Mouse (Mus musculus) thymus, adult 2 months (tissue): ENCODE results near the gene Lhx3. TPM values are rescaled to one million over a fixed set of nuclear protein-coding genes. Genes with fewer than 3 reads are reported as not detected.
A peak's percentile ranks its signal among the peaks of the same experiment; 100 is the strongest.

ENCODE experiments used
- DNase-seq: peaks from one replicate; pipeline ENCODE4 v3.0.0; 2021
- H3K27ac ChIP-seq: fragments of 200-500 bp; 2 replicates; pipeline ENCODE4 v1.5.1; 2012; ENCODE audit warnings: low read length, control low read depth; ENCODE audit not compliant: control insufficient read depth, insufficient read depth
- H3K27me3 ChIP-seq: fragments of 200-500 bp; 2 replicates; pipeline ENCODE4 v1.6.1; 2012; ENCODE audit warnings: mild to moderate bottlenecking, low read length, moderate library complexity, mixed read lengths; ENCODE audit not compliant: control insufficient read depth, insufficient read depth
- H3K36me3 ChIP-seq: fragments of 200-500 bp; 2 replicates; pipeline ENCODE4 v1.6.1; 2012; ENCODE audit warnings: mild to moderate bottlenecking, low read length, moderate library complexity; ENCODE audit not compliant: control insufficient read depth, insufficient read depth
- H3K4me1 ChIP-seq: fragments of 200-500 bp; replicated peaks from 2 replicates; pipeline ENCODE4 v1.6.1; 2012; ENCODE audit warnings: low read length; ENCODE audit not compliant: control insufficient read depth, insufficient read depth
- H3K4me3 ChIP-seq: fragments of 200-500 bp; 2 replicates; pipeline ENCODE4 v1.5.1; 2012; ENCODE audit warnings: mild to moderate bottlenecking, low read length, control low read depth, moderate library complexity; ENCODE audit not compliant: control insufficient read depth, insufficient read depth
- CTCF ChIP-seq: fragments of 200-500 bp; IDR thresholded peaks from 2 replicates; pipeline ENCODE4 v1.5.1; 2012; ENCODE audit warnings: mild to moderate bottlenecking, control low read depth, low read length, moderate library complexity, borderline replicate concordance; ENCODE audit not compliant: control insufficient read depth, poor library complexity, insufficient read depth; ENCODE audit errors: extremely low read depth
- POLR2A ChIP-seq: fragments of 200-500 bp; IDR thresholded peaks from 2 replicates; pipeline ENCODE4 v1.6.1; 2012; ENCODE audit warnings: mild to moderate bottlenecking, low read length, control low read depth, moderate library complexity; ENCODE audit not compliant: control insufficient read depth, poor library complexity, insufficient read depth; ENCODE audit errors: extremely low read depth
- WGBS: fragments of 180-500 bp; shearing (Covaris S2); methylation state at CpG from one replicate; pipeline ENCODE4 v1.1.7; 2018; 5-methylcytosine and 5-hydroxymethylcytosine counted together
- polyA plus RNA-seq: library from polyadenylated mRNA; depleted of rRNA; stranded (reverse); fragments of >200 nt; gene quantifications from 2 replicates; pipeline ENCODE4 v1.2.3, GENCODE M21; 2012

Gene Lhx3
- polyA plus RNA-seq, 1 experiment, result 0.19 TPM

DNA sequence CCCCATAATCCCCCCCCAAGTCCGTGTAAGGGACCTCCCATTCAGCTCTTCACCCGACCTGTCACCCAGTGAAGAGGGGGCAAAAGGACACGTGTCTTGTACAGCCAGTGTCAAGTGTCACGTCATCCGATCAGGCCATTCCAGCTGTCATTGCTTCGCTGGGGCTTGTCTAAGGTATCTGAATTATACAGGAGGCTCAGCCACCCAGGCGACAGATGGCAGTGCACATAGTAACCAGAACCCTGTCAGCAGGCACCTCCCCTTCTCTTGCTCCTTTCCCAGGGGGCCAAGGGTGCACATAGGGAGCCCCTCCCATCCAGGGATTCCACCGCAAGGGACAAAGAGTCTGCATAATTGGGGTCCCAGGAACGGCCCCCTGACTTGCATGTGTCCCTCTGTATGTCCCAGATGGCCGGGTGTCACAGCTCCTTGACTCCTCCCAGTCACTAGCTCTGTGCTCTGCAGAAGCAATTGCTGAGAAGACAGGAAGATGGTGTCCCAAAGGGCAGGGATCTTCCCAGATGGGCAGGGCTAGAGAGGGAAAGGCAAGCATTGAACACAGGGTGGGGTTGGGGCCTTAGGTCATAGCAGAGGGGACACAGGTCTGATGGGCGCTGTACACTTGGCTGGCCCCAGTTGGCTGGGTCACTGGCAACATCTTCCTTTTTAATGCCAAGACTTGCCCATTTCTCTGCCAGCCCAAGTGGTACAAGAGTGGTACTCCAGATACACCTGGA, 39.1 kb downstream of the Lhx3 start:
- no peak for DNase-seq
- WGBS, result 73% methylated on average over 11 of the region's 11 CpGs
- TF ChIP-seq POLR2A (no peak), CTCF (no peak)
- no peak overlapping the region for H3K4me3 ChIP-seq
- no peaks in the 10 kb centered on the region for H3K4me1 ChIP-seq
- H3K27ac ChIP-seq, result no peak overlapping the region
- no peaks in the 10 kb centered on the region for H3K27me3 ChIP-seq
- H3K36me3 ChIP-seq, result no peaks in the 10 kb centered on the region

DNA sequence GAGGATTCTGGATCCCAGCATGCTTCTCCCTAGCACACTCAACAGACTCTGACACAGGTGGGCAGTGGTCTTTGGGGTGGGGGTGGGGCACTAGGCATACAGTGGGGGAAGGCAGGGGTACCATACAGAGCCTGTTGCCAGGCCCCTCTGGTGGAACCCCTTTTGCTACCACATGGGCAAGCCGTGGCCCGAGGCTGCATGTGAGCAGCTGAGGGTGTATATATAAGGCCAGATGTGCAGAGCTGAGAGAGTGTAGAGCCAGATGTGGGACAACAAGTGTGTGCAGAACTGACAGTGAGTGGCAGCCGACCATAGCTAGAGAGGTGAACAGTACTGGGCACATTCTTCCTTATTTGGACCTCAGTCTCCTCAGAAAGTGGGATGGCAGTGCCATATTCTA, 41.2 kb downstream of the Lhx3 start:
- Histone ChIP-seq H3K4me1 (no peaks in the 10 kb centered on the region), H3K36me3 (no peaks in the 10 kb centered on the region), H3K27ac (no peak overlapping the region), H3K4me3 (no peak overlapping the region), H3K27me3 (no peaks in the 10 kb centered on the region)
- WGBS, result 85% methylated on average over 3 of the region's 3 CpGs
- no peak for DNase-seq
- TF ChIP-seq CTCF (no peak), POLR2A (no peak)

DNA sequence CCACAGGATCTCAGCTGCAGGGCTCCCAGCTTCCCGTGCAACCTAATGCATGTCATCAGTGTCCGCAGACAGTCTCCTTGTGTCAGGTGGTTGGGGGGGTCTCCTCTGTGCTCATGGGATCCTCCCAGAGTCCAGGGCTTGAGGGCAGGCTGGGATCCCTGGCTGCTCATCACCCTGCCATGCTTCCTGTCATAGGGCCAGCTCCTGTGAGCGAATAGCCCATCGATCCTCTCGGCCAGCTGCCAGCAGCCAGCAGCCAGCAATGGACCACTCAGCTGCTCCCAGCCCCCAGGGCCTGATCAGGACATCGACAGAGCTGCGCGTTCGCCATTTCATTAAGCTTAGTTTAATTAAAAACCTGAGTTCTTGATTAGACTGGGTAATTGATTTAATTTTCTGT, 50.0 kb downstream of the Lhx3 start:
- 96% methylated on average over 9 of the region's 9 CpGs for WGBS
- Histone ChIP-seq H3K36me3 (no peaks in the 10 kb centered on the region), H3K4me3 (no peak overlapping the region), H3K27ac (no peak overlapping the region), H3K4me1 (0 out of 2 replicates have a peak, but pooled peaks cover 5% of the 10 kb centered on the region), H3K27me3 (no peaks in the 10 kb centered on the region)
- no peak for TF ChIP-seq POLR2A
- TF ChIP-seq CTCF, result no peak
- no peak for DNase-seq

DNA sequence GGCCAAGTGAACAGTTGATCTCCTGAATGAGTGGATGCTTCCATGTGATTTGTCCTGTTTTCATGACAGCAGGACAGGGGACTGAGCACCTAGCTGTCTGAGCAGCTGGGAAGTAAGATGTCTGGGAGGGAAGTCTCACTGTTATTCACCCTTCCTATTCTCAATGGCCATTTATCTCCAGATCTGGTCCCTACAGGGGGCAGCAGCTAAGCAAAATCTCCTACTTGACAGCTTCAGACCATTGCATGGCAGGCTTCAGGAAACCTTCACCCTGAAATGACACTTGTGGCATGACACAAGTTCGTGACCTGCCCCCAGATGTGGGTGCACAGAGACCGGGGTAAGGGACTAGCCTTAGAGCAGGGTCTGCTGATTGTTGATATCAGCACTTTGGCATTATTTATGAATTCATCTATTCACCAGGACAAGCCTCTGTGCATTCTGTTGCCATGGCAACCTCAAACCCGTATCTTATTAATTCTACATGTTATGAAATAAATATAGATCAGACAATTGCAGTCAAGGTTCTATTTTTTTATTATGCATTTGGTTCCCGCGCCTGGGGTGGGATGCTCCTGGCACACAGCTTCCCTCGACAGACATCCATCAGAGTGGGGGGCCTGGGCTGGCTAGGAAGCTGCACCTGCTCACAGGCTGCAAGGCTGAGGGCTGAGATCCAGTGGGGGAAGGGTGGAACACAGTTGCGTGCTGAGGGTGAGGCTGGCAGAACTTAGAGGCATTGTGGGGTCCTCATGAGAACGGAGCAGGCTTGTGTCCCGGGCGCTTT, 51.7 kb downstream of the Lhx3 start:
- Histone ChIP-seq H3K36me3 (no peaks in the 10 kb centered on the region), H3K4me3 (no peak overlapping the region), H3K4me1 (0 out of 2 replicates have a peak, but pooled peaks cover 5% of the 10 kb centered on the region), H3K27ac (no peak overlapping the region), H3K27me3 (no peaks in the 10 kb centered on the region)
- TF ChIP-seq POLR2A, result no peak
- TF ChIP-seq CTCF, result no peak
- no peak for DNase-seq
- 83% methylated on average over 10 of the region's 10 CpGs for WGBS

DNA sequence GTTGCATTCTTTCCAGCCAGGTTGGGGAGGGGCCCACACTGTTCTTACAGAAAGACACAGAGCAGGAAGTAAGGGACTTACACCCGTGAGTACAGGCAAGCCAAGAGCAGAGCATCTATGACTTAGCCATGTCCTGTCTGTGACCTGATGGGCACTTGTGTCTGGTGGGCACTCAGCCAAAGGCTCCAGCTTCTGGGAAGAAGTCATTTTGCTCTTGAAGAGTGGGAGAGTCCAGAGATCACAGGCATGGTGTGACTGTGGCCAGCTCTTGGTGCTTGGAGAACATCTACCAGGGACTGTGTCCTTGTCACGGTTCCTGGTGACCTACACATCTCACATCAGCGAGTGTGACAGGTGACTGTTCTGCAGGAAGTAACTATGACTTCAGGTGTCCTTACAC, 52.4 kb downstream of the Lhx3 start:
- Histone ChIP-seq H3K4me3 (no peak overlapping the region), H3K27ac (no peak overlapping the region), H3K36me3 (no peaks in the 10 kb centered on the region), H3K27me3 (no peaks in the 10 kb centered on the region), H3K4me1 (0 out of 2 replicates have a peak, but pooled peaks cover 5% of the 10 kb centered on the region)
- TF ChIP-seq POLR2A (no peak), CTCF (no peak)
- no peak for DNase-seq
- 53% methylated on average over 3 of the region's 3 CpGs for WGBS

DNA sequence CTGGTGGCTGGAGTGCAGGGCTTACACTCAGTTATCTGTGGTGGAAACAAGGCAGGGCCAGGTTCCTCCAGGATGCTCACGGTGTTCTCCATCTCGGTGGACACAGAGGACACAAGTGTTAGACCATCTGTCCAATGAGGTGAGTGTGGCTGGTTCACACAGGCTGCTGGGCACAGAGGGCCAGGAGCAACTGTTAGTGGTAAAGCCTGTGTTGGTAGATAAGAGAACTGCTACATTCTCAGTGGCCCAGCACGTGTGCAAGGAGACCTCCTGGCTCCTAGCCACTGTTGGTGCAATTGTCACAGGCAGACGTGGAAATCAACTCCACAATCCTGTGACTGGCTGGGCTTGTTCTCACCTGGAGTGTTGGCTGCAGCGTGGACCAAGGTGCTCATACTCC, 53.5 kb downstream of the Lhx3 start:
- H3K27me3 ChIP-seq, result no peaks in the 10 kb centered on the region
- no peak for TF ChIP-seq POLR2A
- TF ChIP-seq CTCF, result no peak
- 60% methylated on average over 5 of the region's 5 CpGs for whole genome bisulfite sequencing
- H3K4me1 ChIP-seq, result 0 out of 2 replicates have a peak, but pooled peaks cover 5% of the 10 kb centered on the region
- no peaks in the 10 kb centered on the region for H3K36me3 ChIP-seq
- H3K27ac ChIP-seq, result no peak overlapping the region
- no peak for DNase-seq
- H3K4me3 ChIP-seq, result no peak overlapping the region

DNA sequence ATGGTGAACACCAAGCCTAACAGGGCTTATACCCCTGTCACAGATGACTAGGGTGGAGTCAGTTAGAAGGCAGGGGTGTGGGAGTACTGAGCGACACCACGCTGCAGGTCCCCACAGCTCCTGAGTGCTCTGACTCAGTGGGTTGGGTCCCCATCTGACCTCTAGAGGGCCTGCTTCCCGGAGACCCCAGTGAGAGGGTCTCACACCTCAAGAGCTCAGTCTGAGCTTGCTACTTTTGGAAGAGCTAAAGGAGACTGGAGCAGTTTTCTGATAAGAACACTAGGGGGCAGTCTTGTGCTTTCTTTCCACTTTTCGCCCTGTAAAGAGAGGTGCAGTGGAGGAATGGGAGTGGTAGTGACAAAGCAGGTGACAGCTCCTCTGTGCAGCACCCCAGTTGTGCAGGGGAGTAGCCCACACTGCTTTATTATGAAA, 54.2 kb downstream of the Lhx3 start:
- WGBS, result 31% methylated on average over 4 of the region's 4 CpGs
- H3K36me3 ChIP-seq, result no peaks in the 10 kb centered on the region
- no peaks in the 10 kb centered on the region for H3K27me3 ChIP-seq
- TF ChIP-seq CTCF, result peak; percentile 62; the same call in 1 of the 2 replicates
- no peak for TF ChIP-seq POLR2A
- DNase-seq, result peak; percentile 48
- 0 out of 2 replicates have a peak, but pooled peaks cover 5% of the 10 kb centered on the region for H3K4me1 ChIP-seq
- no peak overlapping the region for H3K27ac ChIP-seq
- no peak overlapping the region for H3K4me3 ChIP-seq
